In genomic region chr2:37842719-37843118, GRCm38 (mm10) we compare ENCODE assay signal across 9 mouse cellular contexts.
DNase-seq lines count a peak whose midpoint lies in the region; ATAC-seq and TF ChIP-seq lines count a peak whose summit lies in the region.
"Had no signal": no experiment of that assay in that cellular context is flagged by ENCODE, and none has a peak within 500 bp of the region (broad histone marks: within the 10 kb centered on the region; RNA-seq: fewer than 3 reads in every experiment).

No protein-coding gene starts in this region.

- peak; percentile 60; the same call in 1 of the 2 replicates for ATAC-seq in lung, embryonic 14.5 days (ENCODE audit: insufficient read depth)
- ATAC-seq in hindbrain, postnatal 0 days = no peak
- peak; percentile 66; the same call in 1 of the 2 replicates for ATAC-seq in neural tube, embryonic 15.5 days (ENCODE audit: low FRiP score)
- no peak for ATAC-seq in inflammation-experienced regulatory T-cells, adult 6 months

- TF ChIP-seq POLR2A in embryonic fibroblast, embryonic 13.5 days (IDR thresholded peaks at IDR 0.05; ENCODE audit: low read depth, low read length) = no peak

- H3K27me3 ChIP-seq in lung, embryonic 14.5 days (ENCODE audit: insufficient read depth, low read length) = no peaks in the 10 kb centered on the region
- no peaks in the 10 kb centered on the region for H3K27me3 ChIP-seq in hindbrain, postnatal 0 days (ENCODE audit: insufficient read depth, low read length)
- no peaks in the 10 kb centered on the region for H3K27me3 ChIP-seq in neural tube, embryonic 15.5 days (replicated peaks)

- DNase-seq in lung, embryonic 14.5 days = peak; percentile 32
- no peak for DNase-seq in lung, postnatal 25 days (ENCODE audit: low spot score)
- DNase-seq in hindbrain, postnatal 0 days (ENCODE audit: low spot score) = no peak
- no peak for DNase-seq in thymus, postnatal 0 days (ENCODE audit: low spot score)
- DNase-seq in thymus, postnatal 36 days = no peak
- DNase-seq: lung, adult 2 months had no signal

- H3K27ac ChIP-seq in lung, embryonic 14.5 days (ENCODE audit: low read depth) = peak overlapping the region; percentile 33; the same call in 1 of the 2 replicates
- peak overlapping the region; percentile 82 for H3K27ac ChIP-seq in embryonic fibroblast, embryonic 13.5 days (ENCODE audit: insufficient read depth, low read length)
- H3K27ac ChIP-seq in hindbrain, postnatal 0 days = peak overlapping the region; percentile 5; the same call in 1 of the 2 replicates
- peak overlapping the region; percentile 56; the same call in 1 of the 2 replicates for H3K27ac ChIP-seq in neural tube, embryonic 15.5 days (replicated peaks)

- H3K9ac ChIP-seq in lung, embryonic 14.5 days = no peak overlapping the region
- H3K9ac ChIP-seq in hindbrain, postnatal 0 days (replicated peaks; ENCODE audit: low read length) = no peak overlapping the region
- H3K9ac ChIP-seq in neural tube, embryonic 15.5 days (replicated peaks) = no peak overlapping the region

- H3K36me3 ChIP-seq in lung, embryonic 14.5 days (ENCODE audit: insufficient read depth) = no peaks in the 10 kb centered on the region
- H3K36me3 ChIP-seq in hindbrain, postnatal 0 days (ENCODE audit: insufficient read depth, low read length) = no peaks in the 10 kb centered on the region
- no peaks in the 10 kb centered on the region for H3K36me3 ChIP-seq in neural tube, embryonic 15.5 days

- H3K4me3 ChIP-seq in lung, embryonic 14.5 days (ENCODE audit: low read depth, low read length) = no peak overlapping the region
- H3K4me3 ChIP-seq in embryonic fibroblast, embryonic 13.5 days (ENCODE audit: insufficient read depth, low read length) = no peak overlapping the region
- H3K4me3 ChIP-seq in hindbrain, postnatal 0 days (ENCODE audit: low read length) = no peak overlapping the region
- H3K4me3 ChIP-seq in neural tube, embryonic 15.5 days (replicated peaks) = no peak overlapping the region

- H3K4me1 ChIP-seq in lung, embryonic 14.5 days (ENCODE audit: insufficient read depth) = peaks cover 6% of the 10 kb centered on the region; the same call in 1 of the 2 replicates
- peaks cover 11% of the 10 kb centered on the region; the same call in 1 of the 2 replicates for H3K4me1 ChIP-seq in embryonic fibroblast, embryonic 13.5 days (ENCODE audit: control insufficient read depth, insufficient read depth, low read length)
- H3K4me1 ChIP-seq in hindbrain, postnatal 0 days (ENCODE audit: insufficient read depth, low read length) = peaks cover 8% of the 10 kb centered on the region; the same call in 1 of the 2 replicates
- peaks cover 10% of the 10 kb centered on the region for H3K4me1 ChIP-seq in neural tube, embryonic 15.5 days

- 31% methylated on average over 4 of the region's 4 CpGs for WGBS in lung, embryonic 14.5 days
- 24% methylated on average over 4 of the region's 4 CpGs for WGBS in hindbrain, postnatal 0 days
- 33% methylated on average over 4 of the region's 4 CpGs for WGBS in neural tube, embryonic 15.5 days

- TF ChIP-seq CTCF in lung, embryonic 14.5 days (IDR thresholded peaks at IDR 0.05; ENCODE audit: low read depth) = no peak
- TF ChIP-seq CTCF in embryonic fibroblast, embryonic 13.5 days (IDR thresholded peaks at IDR 0.05; ENCODE audit: borderline replicate concordance, insufficient read depth, low read length) = no peak
- TF ChIP-seq CTCF in hindbrain, postnatal 0 days (IDR thresholded peaks at IDR 0.05; ENCODE audit: low read depth) = no peak

- no peak overlapping the region for H3K4me2 ChIP-seq in lung, embryonic 14.5 days
- H3K4me2 ChIP-seq in hindbrain, postnatal 0 days (ENCODE audit: low read depth, low read length) = no peak overlapping the region
- no peak overlapping the region for H3K4me2 ChIP-seq in neural tube, embryonic 15.5 days

- no peaks in the 10 kb centered on the region for H3K9me3 ChIP-seq in lung, embryonic 14.5 days (ENCODE audit: low read depth, low read length)
- H3K9me3 ChIP-seq in hindbrain, postnatal 0 days (ENCODE audit: low read length) = no peaks in the 10 kb centered on the region
- no peaks in the 10 kb centered on the region for H3K9me3 ChIP-seq in neural tube, embryonic 15.5 days (replicated peaks)

Comparison
In these comparisons a context has a peak if more than half of its experiments do, and no peak if none do; other contexts are left out.
1. ATAC-seq: peak in lung, embryonic 14.5 days (single experiment) and neural tube, embryonic 15.5 days (single experiment); none in hindbrain, postnatal 0 days (single experiment) and inflammation-experienced regulatory T-cells, adult 6 months (single experiment).
2. H3K27ac ChIP-seq: peak in every context shown above with its lines; median percentile 82 in embryonic fibroblast, embryonic 13.5 days; 56 in neural tube, embryonic 15.5 days; 33 in lung, embryonic 14.5 days; 5 in hindbrain, postnatal 0 days.